30 mouse cellular contexts compared by ENCODE assay signal in the genomic region with DNA sequence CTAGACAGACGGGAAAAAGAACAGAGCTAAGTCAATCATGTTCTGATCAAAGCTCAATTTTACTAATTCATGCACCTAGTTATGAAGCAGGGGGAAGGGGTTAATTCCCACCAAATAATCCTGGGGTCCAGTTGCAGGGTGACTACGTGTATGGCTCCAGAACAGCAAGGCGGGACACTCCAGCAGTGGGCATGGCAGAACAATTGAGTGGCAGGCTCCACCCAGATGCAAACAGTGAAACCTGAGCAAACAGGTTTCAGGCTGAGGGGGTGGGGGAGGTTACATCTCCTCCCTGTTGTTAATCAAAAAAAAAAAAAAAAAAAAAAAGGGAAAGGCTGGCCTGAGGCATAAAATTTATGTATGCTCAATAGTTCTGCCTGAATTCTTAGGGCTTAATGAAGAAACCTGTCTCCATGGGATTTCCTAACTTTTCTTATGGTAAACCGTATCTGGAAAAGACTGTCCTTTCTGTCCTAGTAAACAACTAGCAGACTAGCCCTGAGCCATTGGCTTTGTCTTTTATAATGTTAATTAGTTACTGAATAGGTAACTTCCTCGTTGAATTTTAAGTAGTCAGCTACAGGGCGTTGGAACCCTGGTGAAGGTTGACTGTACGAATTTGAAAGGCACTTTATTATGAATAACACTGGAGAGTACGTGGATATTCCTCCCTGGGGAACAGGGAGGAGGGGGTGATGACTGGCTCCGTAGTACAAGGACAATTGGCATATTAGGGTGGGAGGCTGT. TPM values are rescaled to one million over a fixed set of nuclear protein-coding genes. Genes with fewer than 3 reads are reported as not detected.
A peak's percentile ranks its signal among the peaks of the same experiment; 100 is the strongest.
DNase-seq lines count a peak whose midpoint lies in the region; ATAC-seq and TF ChIP-seq lines count a peak whose summit lies in the region.
"Had no signal": no experiment of that assay in that cellular context is flagged by ENCODE, and none has a peak within 500 bp of the region (broad histone marks: within the 10 kb centered on the region; RNA-seq: fewer than 3 reads in every experiment).

No protein-coding gene starts in this region.

- peak overlapping the region; percentile 11; the same call in 1 of the 2 replicates for H3K27ac ChIP-seq in ES-Bruce4 (ENCODE audit: insufficient read depth, low read length)
- 0 out of 2 replicates have a peak overlapping the region, but pooled peaks have one; percentile 18 for H3K27ac ChIP-seq in kidney, embryonic 15.5 days
- H3K27ac ChIP-seq: heart, embryonic 15.5 days; neural tube, embryonic 13.5 days had no signal

- intact Hi-C loops in left cerebral cortex, postnatal 10 days (cut with DNase I): no loop called here

- 57% methylated on average over 9 of the region's 9 CpGs for WGBS in kidney, embryonic 15.5 days

- TF ChIP-seq EP300 in ES-Bruce4 (IDR thresholded peaks at IDR 0.05; ENCODE audit: insufficient read depth, low read depth, low read length): no peak

- TF ChIP-seq POLR2A in ES-Bruce4 (IDR thresholded peaks at IDR 0.05; ENCODE audit: insufficient read depth, low read length): no peak

- no peaks in the 10 kb centered on the region for H3K27me3 ChIP-seq in ES-Bruce4 (ENCODE audit: control insufficient read depth, insufficient read depth, low read length, poor library complexity, severe bottlenecking)
- H3K27me3 ChIP-seq in kidney, embryonic 15.5 days: no peaks in the 10 kb centered on the region
- H3K27me3 ChIP-seq: heart, embryonic 15.5 days; megakaryocyte, embryonic 14.5 days; neural tube, embryonic 13.5 days had no signal

- no peak for TF ChIP-seq CTCF in ES-Bruce4 (IDR thresholded peaks at IDR 0.05; ENCODE audit: low read depth, low read length)

- H3K4me1 ChIP-seq in ES-Bruce4 (ENCODE audit: control insufficient read depth, insufficient read depth, low read length): no peaks in the 10 kb centered on the region
- H3K4me1 ChIP-seq in kidney, embryonic 15.5 days: 0 out of 2 replicates have a peak, but pooled peaks cover 5% of the 10 kb centered on the region
- H3K4me1 ChIP-seq: heart, embryonic 15.5 days; megakaryocyte, embryonic 14.5 days; neural tube, embryonic 13.5 days had no signal

- H3K36me3 ChIP-seq in ES-Bruce4 (ENCODE audit: control insufficient read depth, insufficient read depth, low read length, poor library complexity, severe bottlenecking): no peaks in the 10 kb centered on the region
- no peaks in the 10 kb centered on the region for H3K36me3 ChIP-seq in kidney, embryonic 15.5 days
- H3K36me3 ChIP-seq: heart, embryonic 15.5 days; neural tube, embryonic 13.5 days had no signal

- H3K4me2 ChIP-seq in kidney, embryonic 15.5 days: no peak overlapping the region
- H3K4me2 ChIP-seq: heart, embryonic 15.5 days; neural tube, embryonic 13.5 days had no signal

- no peak; the same call in 1 of the 2 replicates for ATAC-seq in kidney, embryonic 15.5 days (replicated peaks; ENCODE audit: low FRiP score)
- ATAC-seq: activated CD4-positive, CD25-positive, alpha-beta regulatory T cell, adult 4 months; hindbrain, embryonic 16.5 days; lung, postnatal 0 days had no signal

- H3K4me3 ChIP-seq in ES-Bruce4 (ENCODE audit: low read depth, low read length): no peak overlapping the region
- H3K4me3 ChIP-seq in kidney, embryonic 15.5 days (replicated peaks): no peak overlapping the region
- H3K4me3 ChIP-seq: heart, embryonic 15.5 days; megakaryocyte, embryonic 14.5 days; neural tube, embryonic 13.5 days had no signal

- H3K9me3 ChIP-seq in ES-Bruce4 (replicated peaks; ENCODE audit: control insufficient read depth, insufficient read depth, low read length, poor library complexity, severe bottlenecking): peaks cover 38% of the 10 kb centered on the region
- no peaks in the 10 kb centered on the region for H3K9me3 ChIP-seq in kidney, embryonic 15.5 days (replicated peaks)
- H3K9me3 ChIP-seq: heart, embryonic 15.5 days; megakaryocyte, embryonic 14.5 days; neural tube, embryonic 13.5 days had no signal

- no peak overlapping the region for H3K9ac ChIP-seq in ES-Bruce4 (ENCODE audit: low read depth, poor library complexity, severe bottlenecking)
- H3K9ac ChIP-seq in kidney, embryonic 15.5 days: no peak overlapping the region
- H3K9ac ChIP-seq: heart, embryonic 15.5 days; neural tube, embryonic 13.5 days had no signal

- peak; percentile 30 for DNase-seq in ZHBTc4 (ENCODE audit: low read depth, low spot score)
- DNase-seq in kidney, postnatal 4 days: peak; percentile 10 to 42
- no peak for DNase-seq in lung, postnatal 4 days
- no peak for DNase-seq in left cerebral cortex, postnatal 10 days (ENCODE audit: extremely low spot score in 1 of 2, low spot score in 2 of 2)
- DNase-seq in spleen, postnatal 10 days (ENCODE audit: low spot score in 2 of 2): no peak
- DNase-seq: adrenal gland, postnatal 14 days; B cell, adult 2 months; cerebellum, adult 11-12 months; cerebellum, postnatal 36 days; gastrocnemius, postnatal 10 days; layer of hippocampus, postnatal 36 days; left cerebral cortex, postnatal 4 days; liver; midbrain, embryonic 14.5 days; right cerebral cortex, adult 18-20 months; thymus, adult 18-20 months; thymus, postnatal 4 days had no signal

RNA-seq across cellular contexts. Expression of gene Klk1b24, which starts 8.6 kb away (rescaled TPM):
- not detected in 2 replicates for polyA plus RNA-seq in ES-Bruce4 (2011; ENCODE audit: insufficient read depth, insufficient read length, low read depth, missing spikeins)
- polyA plus RNA-seq in kidney, embryonic 15.5 days (2015; fragmentation: Nextera tagmentation; extraction: Ambion mirVana): not detected in 2 replicates
- total RNA-seq in left cerebral cortex, postnatal 10 days (2021): not detected
- total RNA-seq: adrenal gland, postnatal 14 days; gastrocnemius, postnatal 10 days; heart, adult 8-10 months; hematopoietic stem cell, adult 5-6 weeks; layer of hippocampus, adult 18-20 months; layer of hippocampus, postnatal 36 days; left cerebral cortex, postnatal 4 days had no signal
- polyA plus RNA-seq: activated CD4-positive, CD25-positive, alpha-beta regulatory T cell, adult 4 months; forebrain, embryonic 11.5 days; heart, embryonic 15.5 days; hindbrain, embryonic 16.5 days; liver, embryonic 16.5 days; lung, postnatal 0 days; midbrain, embryonic 14.5 days; neural tube, embryonic 13.5 days had no signal

RNA-seq across cellular contexts. Expression of gene Klk1b3, which starts 18.5 kb away (rescaled TPM):
- not detected in 2 replicates for polyA plus RNA-seq in ES-Bruce4 (2011; ENCODE audit: insufficient read depth, insufficient read length, low read depth, missing spikeins)
- not detected in 2 replicates for polyA plus RNA-seq in kidney, embryonic 15.5 days (2015; fragmentation: Nextera tagmentation; extraction: Ambion mirVana)
- total RNA-seq in left cerebral cortex, postnatal 10 days (2021): not detected
- total RNA-seq: adrenal gland, postnatal 14 days; gastrocnemius, postnatal 10 days; heart, adult 8-10 months; hematopoietic stem cell, adult 5-6 weeks; layer of hippocampus, adult 18-20 months; layer of hippocampus, postnatal 36 days; left cerebral cortex, postnatal 4 days had no signal
- polyA plus RNA-seq: activated CD4-positive, CD25-positive, alpha-beta regulatory T cell, adult 4 months; forebrain, embryonic 11.5 days; heart, embryonic 15.5 days; hindbrain, embryonic 16.5 days; liver, embryonic 16.5 days; lung, postnatal 0 days; midbrain, embryonic 14.5 days; neural tube, embryonic 13.5 days had no signal

RNA-seq across cellular contexts. Expression of gene Klk1b4, which starts 27.8 kb away (rescaled TPM):
- not detected in 2 replicates for polyA plus RNA-seq in ES-Bruce4 (2011; ENCODE audit: insufficient read depth, insufficient read length, low read depth, missing spikeins)
- not detected in 2 replicates for polyA plus RNA-seq in kidney, embryonic 15.5 days (2015; fragmentation: Nextera tagmentation; extraction: Ambion mirVana)
- not detected for total RNA-seq in left cerebral cortex, postnatal 10 days (2021)
- total RNA-seq: adrenal gland, postnatal 14 days; gastrocnemius, postnatal 10 days; heart, adult 8-10 months; hematopoietic stem cell, adult 5-6 weeks; layer of hippocampus, adult 18-20 months; layer of hippocampus, postnatal 36 days; left cerebral cortex, postnatal 4 days had no signal
- polyA plus RNA-seq: activated CD4-positive, CD25-positive, alpha-beta regulatory T cell, adult 4 months; forebrain, embryonic 11.5 days; heart, embryonic 15.5 days; hindbrain, embryonic 16.5 days; lung, postnatal 0 days; midbrain, embryonic 14.5 days; neural tube, embryonic 13.5 days had no signal

RNA-seq across cellular contexts. Expression of gene Klk1b5, which starts 36.3 kb away (rescaled TPM):
- polyA plus RNA-seq in ES-Bruce4 (2011; ENCODE audit: insufficient read depth, insufficient read length, low read depth, missing spikeins): not detected in 2 replicates
- polyA plus RNA-seq in kidney, embryonic 15.5 days (2015; fragmentation: Nextera tagmentation; extraction: Ambion mirVana): not detected in 2 replicates
- not detected for total RNA-seq in left cerebral cortex, postnatal 10 days (2021)
- total RNA-seq: adrenal gland, postnatal 14 days; gastrocnemius, postnatal 10 days; heart, adult 8-10 months; hematopoietic stem cell, adult 5-6 weeks; layer of hippocampus, adult 18-20 months; layer of hippocampus, postnatal 36 days; left cerebral cortex, postnatal 4 days had no signal
- polyA plus RNA-seq: activated CD4-positive, CD25-positive, alpha-beta regulatory T cell, adult 4 months; forebrain, embryonic 11.5 days; heart, embryonic 15.5 days; hindbrain, embryonic 16.5 days; liver, embryonic 16.5 days; lung, postnatal 0 days; midbrain, embryonic 14.5 days; neural tube, embryonic 13.5 days had no signal

RNA-seq across cellular contexts. Expression of gene Klk1b16, which starts 42.9 kb away (rescaled TPM):
- polyA plus RNA-seq in ES-Bruce4 (2011; ENCODE audit: insufficient read depth, insufficient read length, low read depth, missing spikeins): not detected in 2 replicates
- polyA plus RNA-seq in kidney, embryonic 15.5 days (2015; fragmentation: Nextera tagmentation; extraction: Ambion mirVana): not detected in 2 replicates
- total RNA-seq in left cerebral cortex, postnatal 10 days (2021): not detected
- total RNA-seq: adrenal gland, postnatal 14 days; gastrocnemius, postnatal 10 days; heart, adult 8-10 months; hematopoietic stem cell, adult 5-6 weeks; layer of hippocampus, adult 18-20 months; layer of hippocampus, postnatal 36 days; left cerebral cortex, postnatal 4 days had no signal
- polyA plus RNA-seq: activated CD4-positive, CD25-positive, alpha-beta regulatory T cell, adult 4 months; forebrain, embryonic 11.5 days; heart, embryonic 15.5 days; hindbrain, embryonic 16.5 days; lung, postnatal 0 days; midbrain, embryonic 14.5 days; neural tube, embryonic 13.5 days had no signal

Comparison
In these comparisons a context has a peak if more than half of its experiments do, and no peak if none do; other contexts are left out.
1. DNase-seq: peak in ZHBTc4 (single experiment) and kidney, postnatal 4 days (2 of 2); none in lung, postnatal 4 days (0 of 2), left cerebral cortex, postnatal 10 days (0 of 2) and spleen, postnatal 10 days (0 of 2).